Mouse (Mus musculus) ES-Bruce4 (cell line): ENCODE measurements at regions not wholly inside any gene's neighbourhood (a gene's known extent, or its start where the extent isn't known, plus 50 kb on each side); places are given as distances from the start of the nearest gene placed in this dataset.

Experiments used
- CTCF ChIP-seq: IDR thresholded peaks from one replicate; pipeline ENCODE4 v1.8.1; 2011; ENCODE audit warnings: low read depth, low read length
- POLR2A ChIP-seq: IDR thresholded peaks from one replicate; pipeline ENCODE4 v1.8.1; 2011; ENCODE audit warnings: low read length; ENCODE audit not compliant: insufficient read depth

DNA sequence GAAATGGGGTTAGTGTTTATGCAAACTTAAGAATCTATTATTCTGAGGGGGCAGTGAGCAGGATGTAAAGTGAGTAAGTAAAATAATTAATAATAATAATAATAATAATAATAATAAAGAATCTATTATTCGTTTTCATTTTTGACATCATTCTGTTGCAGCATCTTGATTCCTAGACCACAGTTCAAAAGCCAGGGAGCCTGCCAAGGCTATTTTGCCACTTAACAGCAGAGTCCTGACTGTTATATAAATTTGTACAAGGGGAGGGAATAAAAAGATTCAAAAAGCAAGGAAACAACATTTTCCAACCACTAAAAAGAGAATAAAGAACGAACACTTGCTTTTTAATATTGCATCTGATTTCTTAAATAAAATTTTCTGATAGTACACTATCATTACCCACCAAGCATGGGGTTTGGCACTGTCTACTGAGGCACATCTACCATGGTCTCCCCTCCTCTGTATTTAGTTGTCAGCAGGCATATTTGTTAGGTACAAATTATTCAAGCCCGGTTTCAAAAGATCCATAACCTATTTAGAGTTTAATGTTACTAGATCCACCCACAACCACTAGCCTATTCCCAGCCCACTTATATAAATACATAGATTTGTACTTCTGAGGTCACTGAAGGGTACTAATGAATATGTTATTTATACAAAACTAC lies 228.8 kb upstream of the Zic4 start:
- no peak for TF ChIP-seq CTCF
- TF ChIP-seq POLR2A, result no peak
